Mouse (Mus musculus) heart, embryonic 15.5 days (tissue): ENCODE results near the gene Mterf1b. TPM values are rescaled to one million over a fixed set of nuclear protein-coding genes. Genes with fewer than 3 reads are reported as not detected.
"Not testable (repeated sequence)": the region's sequence is repeated elsewhere in the genome, so short reads cannot be mapped to it uniquely, and the experiment has no call there.

Experiments used
- ATAC-seq: fragments of 200-750 bp; cut with Nextera tagmentation; replicated peaks from 2 replicates; pipeline ENCODE4 v1.8.0; 2017; ENCODE audit warnings: low read depth, moderate TSS enrichment; ENCODE audit not compliant: insufficient number of reproducible peaks, insufficient read depth, low FRiP score
- H3K27ac ChIP-seq: fragments of 300-500 bp; sonication (generic); 2 replicates; pipeline ENCODE4 v1.5.1; 2015; ENCODE audit warnings: mild to moderate bottlenecking, inconsistent platforms
- H3K27me3 ChIP-seq: fragments of 300-500 bp; sonication (generic); 2 replicates; pipeline ENCODE4 v1.6.1; 2015; ENCODE audit warnings: inconsistent platforms
- H3K36me3 ChIP-seq: fragments of 300-500 bp; sonication (generic); 2 replicates; pipeline ENCODE4 v1.6.1; 2015; ENCODE audit warnings: mild to moderate bottlenecking, inconsistent platforms
- H3K4me1 ChIP-seq: fragments of 300-500 bp; sonication (generic); replicated peaks from 2 replicates; pipeline ENCODE4 v1.6.1; 2015; ENCODE audit warnings: inconsistent platforms
- H3K4me2 ChIP-seq: fragments of 300-500 bp; sonication (generic); 2 replicates; pipeline ENCODE4 v1.6.1; 2015; ENCODE audit warnings: inconsistent platforms, mild to moderate bottlenecking, moderate library complexity
- H3K4me3 ChIP-seq: fragments of 300-500 bp; sonication (generic); 2 replicates; pipeline ENCODE4 v1.5.1; 2015; ENCODE audit warnings: mild to moderate bottlenecking, inconsistent platforms
- H3K9ac ChIP-seq: fragments of 300-500 bp; sonication (generic); 2 replicates; pipeline ENCODE4 v1.6.1; 2015; ENCODE audit warnings: mild to moderate bottlenecking, inconsistent platforms
- H3K9me3 ChIP-seq: fragments of 300-500 bp; sonication (generic); replicated peaks from 2 replicates; pipeline ENCODE4 v1.6.1; 2016; ENCODE audit warnings: inconsistent platforms
- WGBS: fragments of 180-500 bp; shearing (Covaris S2); methylation state at CpG from one replicate; pipeline ENCODE4 v1.1.7; 2015; ENCODE audit warnings: mixed read lengths; 5-methylcytosine and 5-hydroxymethylcytosine counted together
- polyA plus RNA-seq: library from polyadenylated mRNA; unstranded; fragments of >200 nt; fragmentation: Nextera tagmentation; extraction: Ambion mirVana; gene quantifications from 2 replicates; pipeline ENCODE4 v1.2.1, GENCODE M21; 2015

Mterf1b gene
- polyA plus RNA-seq, result 1.3 and 1.9 TPM in 2 replicates

GRCm38 (mm10) chr5:4191671-4192480 lies at the start of gene Mterf1b:
TSS of gene Mterf1b (plus strand) at chr5:4192367.
- not testable (repeated sequence) for H3K27ac ChIP-seq, H3K9me3 ChIP-seq, H3K36me3 ChIP-seq, H3K27me3 ChIP-seq
- ATAC-seq, result peak; percentile 96
- 65% methylated on average over 11 of the region's 37 CpGs for WGBS
- Histone ChIP-seq H3K9ac (peak within 1 kb of the TSS; percentile 52), H3K4me2 (peak within 1 kb of the TSS; percentile 70), H3K4me3 (peak within 1 kb of the TSS; percentile 50), H3K4me1 (peaks cover 11% of the 10 kb centered on the region)

GRCm38 (mm10) chr5:4159418-4160071 lies 32.6 kb upstream of the Mterf1b start:
- not testable (repeated sequence) for H3K27me3 ChIP-seq, H3K9ac ChIP-seq, H3K4me1 ChIP-seq, H3K4me3 ChIP-seq, H3K27ac ChIP-seq, ATAC-seq, H3K9me3 ChIP-seq, H3K4me2 ChIP-seq, H3K36me3 ChIP-seq
- WGBS, result 87% methylated on average over 4 of the region's 5 CpGs

GRCm38 (mm10) chr5:4161554-4161953 lies 30.6 kb upstream of the Mterf1b start:
- no peak overlapping the region for H3K4me2 ChIP-seq
- no peaks in the 10 kb centered on the region for H3K4me1 ChIP-seq
- H3K27ac ChIP-seq, result no peak overlapping the region
- H3K36me3 ChIP-seq, result no peaks in the 10 kb centered on the region
- WGBS, result 78% methylated on average over 3 of the region's 3 CpGs
- H3K27me3 ChIP-seq, result no peaks in the 10 kb centered on the region
- no peak for ATAC-seq
- H3K9ac ChIP-seq, result no peak overlapping the region
- H3K4me3 ChIP-seq, result no peak overlapping the region
- no peaks in the 10 kb centered on the region for H3K9me3 ChIP-seq

- H3K27ac ChIP-seq, result no peak overlapping the region
- H3K4me2 ChIP-seq, result no peak overlapping the region
- no peaks in the 10 kb centered on the region for H3K4me1 ChIP-seq
- H3K9ac ChIP-seq, result no peak overlapping the region
- H3K36me3 ChIP-seq, result no peaks in the 10 kb centered on the region
- no peak overlapping the region for H3K4me3 ChIP-seq
- no peaks in the 10 kb centered on the region for H3K9me3 ChIP-seq
- no peak for ATAC-seq
- no peaks in the 10 kb centered on the region for H3K27me3 ChIP-seq
- WGBS, result 58% methylated on average over 7 of the region's 7 CpGs
Measured at GRCm38 (mm10) chr5:4162461-4162860, 29.7 kb upstream of the Mterf1b start.

GRCm38 (mm10) chr5:4167813-4168529 lies 24.2 kb upstream of the Mterf1b start:
- H3K9me3 ChIP-seq, H3K36me3 ChIP-seq, H3K4me3 ChIP-seq, H3K27ac ChIP-seq, H3K4me1 ChIP-seq, H3K27me3 ChIP-seq, H3K9ac ChIP-seq, ATAC-seq, H3K4me2 ChIP-seq: not testable (repeated sequence)
- WGBS, result 66% methylated on average over 6 of the region's 6 CpGs

GRCm38 (mm10) chr5:4168530-4168926 lies 23.6 kb upstream of the Mterf1b start:
- H3K36me3 ChIP-seq, H3K4me3 ChIP-seq, H3K9me3 ChIP-seq, ATAC-seq, H3K4me1 ChIP-seq, H3K27me3 ChIP-seq, H3K27ac ChIP-seq, H3K4me2 ChIP-seq, H3K9ac ChIP-seq: not testable (repeated sequence)
- 74% methylated on average over 4 of the region's 4 CpGs for WGBS

GRCm38 (mm10) chr5:4176421-4176820 lies 15.7 kb upstream of the Mterf1b start:
- not testable (repeated sequence) for H3K27me3 ChIP-seq, H3K36me3 ChIP-seq, H3K4me3 ChIP-seq, H3K4me1 ChIP-seq, ATAC-seq, H3K4me2 ChIP-seq, H3K9ac ChIP-seq, H3K27ac ChIP-seq, H3K9me3 ChIP-seq
- WGBS, result 75% methylated on average over 3 of the region's 3 CpGs

DNA sequence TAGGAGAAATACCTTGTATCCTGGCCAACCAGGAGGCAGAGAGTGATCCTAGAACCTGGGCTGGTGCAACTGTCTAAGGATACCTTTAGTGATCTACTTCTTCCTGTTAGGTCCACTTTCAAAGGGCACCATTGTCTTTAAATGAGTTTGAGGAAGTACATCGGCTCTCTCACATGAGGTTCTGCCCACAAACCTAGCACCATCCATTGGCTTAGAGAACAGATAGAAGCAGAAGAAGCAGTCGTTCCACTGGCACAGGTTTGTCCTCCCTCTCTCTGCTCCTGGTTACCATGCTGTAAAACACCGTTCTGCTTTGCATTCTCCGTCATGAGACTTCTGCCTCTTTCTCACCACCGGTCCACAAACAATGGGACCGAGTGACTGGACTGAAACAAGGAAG lies 12.8 kb upstream of the Mterf1b start:
- WGBS, result 78% methylated on average over 6 of the region's 6 CpGs
- H3K27me3 ChIP-seq, result no peaks in the 10 kb centered on the region
- H3K9ac ChIP-seq, result no peak overlapping the region
- no peak overlapping the region for H3K4me2 ChIP-seq
- H3K4me1 ChIP-seq, result no peaks in the 10 kb centered on the region
- H3K27ac ChIP-seq, result no peak overlapping the region
- no peak overlapping the region for H3K4me3 ChIP-seq
- ATAC-seq, result no peak
- no peaks in the 10 kb centered on the region for H3K9me3 ChIP-seq
- no peaks in the 10 kb centered on the region for H3K36me3 ChIP-seq

DNA sequence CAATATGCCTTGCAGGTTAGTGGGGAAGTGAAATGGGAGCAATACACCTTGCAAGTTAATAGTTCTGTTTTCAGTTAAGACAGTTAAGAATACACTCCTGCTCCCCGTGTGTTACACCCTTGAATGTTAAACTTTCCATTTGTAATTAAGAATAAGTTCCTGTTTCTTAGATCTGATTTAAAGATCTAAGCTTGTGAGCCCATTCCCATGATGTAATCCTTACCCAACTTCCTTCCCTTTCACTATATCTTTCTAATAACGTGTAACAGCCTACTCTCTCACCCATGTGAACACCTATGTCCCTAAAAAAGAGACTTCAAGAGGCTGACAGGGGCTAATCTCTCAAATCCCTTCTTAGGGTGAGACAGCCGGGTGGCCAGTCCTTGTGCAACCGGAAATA lies 5.4 kb upstream of the Mterf1b start:
- H3K9ac ChIP-seq, result no peak overlapping the region
- no peak overlapping the region for H3K4me2 ChIP-seq
- H3K36me3 ChIP-seq, result no peaks in the 10 kb centered on the region
- ATAC-seq, result no peak
- no peaks in the 10 kb centered on the region for H3K27me3 ChIP-seq
- no peaks in the 10 kb centered on the region for H3K4me1 ChIP-seq
- H3K4me3 ChIP-seq, result no peak overlapping the region
- peaks cover 3% of the 10 kb centered on the region; the same call in 1 of the 2 replicates for H3K9me3 ChIP-seq
- no peak overlapping the region for H3K27ac ChIP-seq
- 49% methylated on average over 4 of the region's 4 CpGs for WGBS

- H3K4me3 ChIP-seq, result peak overlapping the region; percentile 50
- H3K27ac ChIP-seq, H3K27me3 ChIP-seq, H3K36me3 ChIP-seq, H3K9me3 ChIP-seq: not testable (repeated sequence)
- H3K4me1 ChIP-seq, result peaks cover 11% of the 10 kb centered on the region
- peak; percentile 69 for ATAC-seq
- H3K4me2 ChIP-seq, result peak overlapping the region; percentile 70
- WGBS, result 7% methylated on average over 15 of the region's 27 CpGs
- peak overlapping the region; percentile 52 for H3K9ac ChIP-seq
Measured at GRCm38 (mm10) chr5:4192481-4193246, 497 bp downstream of the Mterf1b start.

DNA sequence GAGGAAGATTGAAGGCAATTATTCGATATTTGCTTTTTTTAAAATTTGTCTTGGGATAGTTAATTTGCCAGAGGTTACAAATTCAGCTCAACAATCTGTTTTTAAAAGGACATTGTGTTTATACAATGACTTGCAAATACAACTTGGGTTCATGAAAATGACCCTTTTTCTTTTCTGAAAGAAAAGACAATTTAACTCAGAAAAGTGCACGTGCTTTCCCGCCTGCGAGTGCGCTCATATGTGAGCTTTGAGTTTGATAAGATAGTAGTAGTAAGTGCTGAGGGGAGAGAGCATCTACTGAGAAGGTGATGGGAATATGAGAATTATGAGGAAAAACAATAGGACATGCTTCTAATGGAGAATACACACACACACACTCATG lies 1.1 kb downstream of the Mterf1b start:
- peak overlapping the region; percentile 70 for H3K4me2 ChIP-seq
- H3K9me3 ChIP-seq, result peaks cover 3% of the 10 kb centered on the region; the same call in 1 of the 2 replicates
- no peaks in the 10 kb centered on the region for H3K27me3 ChIP-seq
- no peak overlapping the region for H3K9ac ChIP-seq
- H3K27ac ChIP-seq, result no peak overlapping the region
- H3K4me1 ChIP-seq, result peaks cover 11% of the 10 kb centered on the region
- no peak for ATAC-seq
- no peaks in the 10 kb centered on the region for H3K36me3 ChIP-seq
- 70% methylated on average over 5 of the region's 5 CpGs for WGBS
- H3K4me3 ChIP-seq, result peak overlapping the region; percentile 50
